Mouse (Mus musculus) myocyte (in vitro differentiated cells): ENCODE data around the gene Plxdc2. TPM values are rescaled to one million over a fixed set of nuclear protein-coding genes. Genes with fewer than 3 reads are reported as not detected.

Experiments used
- H3K27me3 ChIP-seq: one replicate; pipeline ENCODE4 v1.6.1; 2011; ENCODE audit not compliant: control insufficient read depth, insufficient read depth, insufficient read length
- H3K36me3 ChIP-seq: one replicate; pipeline ENCODE4 v1.6.1; 2011; ENCODE audit not compliant: control insufficient read depth, insufficient read depth
- H3K4me2 ChIP-seq: one replicate; pipeline ENCODE4 v1.6.1; 2011; ENCODE audit warnings: low read depth, control low read depth
- H3K4me3 ChIP-seq: one replicate; pipeline ENCODE4 v1.5.1; 2011; ENCODE audit warnings: mild to moderate bottlenecking, control low read depth, moderate library complexity
- H3K79me2 ChIP-seq: one replicate; pipeline ENCODE4 v1.6.1; 2011; ENCODE audit not compliant: control insufficient read depth, insufficient read depth
- H3ac ChIP-seq: one replicate; pipeline ENCODE4 v1.6.1; 2011; ENCODE audit not compliant: control insufficient read depth, insufficient read length
- CEBPB ChIP-seq: IDR thresholded peaks from 2 replicates; pipeline ENCODE4 v1.6.1; 2011; ENCODE audit warnings: mild to moderate bottlenecking, moderate library complexity; ENCODE audit not compliant: poor library complexity, insufficient read depth, severe bottlenecking
- E2F4 ChIP-seq: IDR thresholded peaks from one replicate; pipeline ENCODE4 v1.6.1; 2011; ENCODE audit warnings: mild to moderate bottlenecking, control low read depth, moderate library complexity; ENCODE audit not compliant: insufficient read depth
- MAX ChIP-seq: IDR thresholded peaks from one replicate; pipeline ENCODE4 v1.6.1; 2011; ENCODE audit warnings: low read depth, mild to moderate bottlenecking, control low read depth
- MYOD1 ChIP-seq, 3 experiments: IDR thresholded peaks; one replicate each; pipeline ENCODE4 v1.6.1; 2011; ENCODE audit warnings: control low read depth in 2 of 3, low read depth in 2 of 3, mild to moderate bottlenecking in 2 of 3, moderate library complexity in 1 of 3; ENCODE audit not compliant: insufficient read length in 2 of 3, control insufficient read depth in 1 of 3
- MYOG ChIP-seq, 3 experiments: IDR thresholded peaks; one replicate each; pipeline ENCODE4 v1.6.1; 2011; ENCODE audit warnings: control low read depth in 2 of 3, low read depth in 2 of 3, mild to moderate bottlenecking in 2 of 3; ENCODE audit not compliant: insufficient read length in 2 of 3, control insufficient read depth in 1 of 3, insufficient read depth in 1 of 3
- POLR2A ChIP-seq: IDR thresholded peaks from one replicate; pipeline ENCODE4 v1.6.1; 2011; ENCODE audit warnings: low read depth, mild to moderate bottlenecking, control low read depth, moderate library complexity; ENCODE audit not compliant: insufficient read length
- POLR2AphosphoS2 ChIP-seq: IDR thresholded peaks from one replicate; pipeline ENCODE4 v1.6.1; 2011; ENCODE audit warnings: low read depth, control low read depth; ENCODE audit not compliant: insufficient read length
- REST ChIP-seq: IDR thresholded peaks from one replicate; pipeline ENCODE4 v1.6.1; 2011; ENCODE audit warnings: mild to moderate bottlenecking, control low read depth, moderate library complexity; ENCODE audit not compliant: insufficient read depth, insufficient read length
- SRF ChIP-seq: IDR thresholded peaks from one replicate; pipeline ENCODE4 v1.6.1; 2011; ENCODE audit warnings: low read depth; ENCODE audit not compliant: control insufficient read depth, insufficient read length
- TCF12 ChIP-seq: IDR thresholded peaks from one replicate; pipeline ENCODE4 v1.6.1; 2011; ENCODE audit warnings: mild to moderate bottlenecking, control low read depth; ENCODE audit not compliant: poor library complexity, insufficient read depth, severe bottlenecking
- TCF3 ChIP-seq: IDR thresholded peaks from one replicate; pipeline ENCODE4 v1.6.1; 2011; ENCODE audit warnings: low read depth, control low read depth; ENCODE audit not compliant: insufficient read length
- USF1 ChIP-seq: IDR thresholded peaks from one replicate; pipeline ENCODE4 v1.6.1; 2011; ENCODE audit warnings: low read depth, mild to moderate bottlenecking, control low read depth, moderate library complexity
- polyA plus RNA-seq: library from polyadenylated mRNA; unstranded; fragments of >200 nt; fragmentation: generic; extraction: Trizol; gene quantifications from one replicate; pipeline ENCODE4 v1.2.1, GENCODE M21; 2012; ENCODE audit warnings: missing spikeins

Plxdc2 gene
- polyA plus RNA-seq = 0.16 TPM

GRCm38 (mm10) chr2:16356106-16356818, at the start of gene Plxdc2:
Gene Plxdc2, plus strand, starts transcription at chr2:16356304.
- no peak for TF ChIP-seq TCF12
- TF ChIP-seq MYOG (IDR thresholded peaks at IDR 0.05; ENCODE audit: control insufficient read depth in 1 of 3, insufficient read depth in 1 of 3, insufficient read length in 2 of 3, low read depth in 2 of 3) = peak in 1 of 3 experiments; percentile 4
- Histone ChIP-seq H3K4me2 (peak within 1 kb of the TSS; percentile 48), H3K36me3 (no peaks in the 10 kb centered on the region), H3K27me3 (no peaks in the 10 kb centered on the region), H3K4me3 (no peak within 1 kb of the TSS), H3ac (no peak within 1 kb of the TSS), H3K79me2 (no peaks in the 10 kb centered on the region)

GRCm38 (mm10) chr2:16310387-16310786, 45.7 kb upstream of the Plxdc2 start:
- no peak overlapping the region for H3ac ChIP-seq
- H3K36me3 ChIP-seq = no peaks in the 10 kb centered on the region
- H3K27me3 ChIP-seq = no peaks in the 10 kb centered on the region
- no peak overlapping the region for H3K4me2 ChIP-seq
- no peak overlapping the region for H3K4me3 ChIP-seq
- TF ChIP-seq TCF12 (no peak), SRF (no peak), USF1 (no peak), MYOD1 (IDR thresholded peaks at IDR 0.05; ENCODE audit: control insufficient read depth in 1 of 3, insufficient read length in 2 of 3, low read depth in 2 of 3) (no peak), TCF3 (no peak), MAX (no peak), POLR2AphosphoS2 (no peak), MYOG (IDR thresholded peaks at IDR 0.05; ENCODE audit: control insufficient read depth in 1 of 3, insufficient read depth in 1 of 3, insufficient read length in 2 of 3, low read depth in 2 of 3) (no peak), CEBPB (no peak), POLR2A (no peak), E2F4 (no peak), REST (no peak)
- H3K79me2 ChIP-seq = no peaks in the 10 kb centered on the region

GRCm38 (mm10) chr2:16312400-16313070, 43.6 kb upstream of the Plxdc2 start:
- H3K4me2 ChIP-seq = no peak overlapping the region
- no peak for TF ChIP-seq CEBPB
- no peak overlapping the region for H3K4me3 ChIP-seq
- no peaks in the 10 kb centered on the region for H3K36me3 ChIP-seq
- no peak overlapping the region for H3ac ChIP-seq
- no peaks in the 10 kb centered on the region for H3K27me3 ChIP-seq
- no peaks in the 10 kb centered on the region for H3K79me2 ChIP-seq

- H3K27me3 ChIP-seq = no peaks in the 10 kb centered on the region
- H3ac ChIP-seq = no peak overlapping the region
- no peaks in the 10 kb centered on the region for H3K79me2 ChIP-seq
- H3K36me3 ChIP-seq = no peaks in the 10 kb centered on the region
- H3K4me3 ChIP-seq = no peak overlapping the region
- H3K4me2 ChIP-seq = no peak overlapping the region
- no peak for TF ChIP-seq TCF3
- TF ChIP-seq POLR2AphosphoS2 = no peak
- no peak for TF ChIP-seq REST
- TF ChIP-seq POLR2A = no peak
- TF ChIP-seq CEBPB = no peak
- no peak for TF ChIP-seq MYOD1 (IDR thresholded peaks at IDR 0.05; ENCODE audit: control insufficient read depth in 1 of 3, insufficient read length in 2 of 3, low read depth in 2 of 3)
- TF ChIP-seq SRF = no peak
- no peak for TF ChIP-seq MYOG (IDR thresholded peaks at IDR 0.05; ENCODE audit: control insufficient read depth in 1 of 3, insufficient read depth in 1 of 3, insufficient read length in 2 of 3, low read depth in 2 of 3)
- no peak for TF ChIP-seq USF1
- TF ChIP-seq TCF12 = no peak
- TF ChIP-seq MAX = no peak
- TF ChIP-seq E2F4 = no peak
Observed at GRCm38 (mm10) chr2:16335194-16335781, 20.8 kb upstream of the Plxdc2 start.

DNA sequence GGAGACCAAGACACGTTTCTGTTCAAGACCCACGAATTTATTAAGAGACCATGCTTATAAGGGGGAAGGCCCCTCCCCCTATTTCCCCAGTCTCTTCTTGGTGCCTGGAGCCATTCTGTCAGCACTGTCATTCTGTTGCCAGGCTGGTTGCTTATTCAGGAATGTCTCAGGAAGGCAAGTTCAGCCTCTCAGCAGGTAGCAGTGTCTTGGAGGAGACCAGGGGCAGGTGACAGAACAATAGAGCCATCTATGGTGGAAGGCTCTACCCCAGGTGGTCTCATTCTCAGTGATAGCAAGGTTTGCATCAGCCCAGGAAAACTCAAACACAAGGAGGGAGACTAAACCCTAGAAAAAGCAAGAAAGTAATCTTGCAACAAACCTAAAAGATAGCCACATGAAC, 11.5 kb upstream of the Plxdc2 start:
- Histone ChIP-seq H3K4me3 (no peak overlapping the region), H3K27me3 (no peaks in the 10 kb centered on the region)

More for the DNA sequence above, 11.5 kb upstream of the Plxdc2 start:
- Histone ChIP-seq H3K36me3 (no peaks in the 10 kb centered on the region), H3K79me2 (no peaks in the 10 kb centered on the region), H3ac (no peak overlapping the region), H3K4me2 (no peak overlapping the region)
- TF ChIP-seq MAX = no peak
- TF ChIP-seq POLR2A = no peak
- TF ChIP-seq SRF = no peak
- TF ChIP-seq E2F4 = no peak
- TF ChIP-seq MYOG (IDR thresholded peaks at IDR 0.05; ENCODE audit: control insufficient read depth in 1 of 3, insufficient read depth in 1 of 3, insufficient read length in 2 of 3, low read depth in 2 of 3) = no peak
- TF ChIP-seq REST = no peak
- no peak for TF ChIP-seq MYOD1 (IDR thresholded peaks at IDR 0.05; ENCODE audit: control insufficient read depth in 1 of 3, insufficient read length in 2 of 3, low read depth in 2 of 3)
- TF ChIP-seq CEBPB = no peak
- no peak for TF ChIP-seq POLR2AphosphoS2
- no peak for TF ChIP-seq TCF3
